Mouse (Mus musculus): ENCODE measurements around the gene Mrpl37.

The Mrpl37 gene

DNA sequence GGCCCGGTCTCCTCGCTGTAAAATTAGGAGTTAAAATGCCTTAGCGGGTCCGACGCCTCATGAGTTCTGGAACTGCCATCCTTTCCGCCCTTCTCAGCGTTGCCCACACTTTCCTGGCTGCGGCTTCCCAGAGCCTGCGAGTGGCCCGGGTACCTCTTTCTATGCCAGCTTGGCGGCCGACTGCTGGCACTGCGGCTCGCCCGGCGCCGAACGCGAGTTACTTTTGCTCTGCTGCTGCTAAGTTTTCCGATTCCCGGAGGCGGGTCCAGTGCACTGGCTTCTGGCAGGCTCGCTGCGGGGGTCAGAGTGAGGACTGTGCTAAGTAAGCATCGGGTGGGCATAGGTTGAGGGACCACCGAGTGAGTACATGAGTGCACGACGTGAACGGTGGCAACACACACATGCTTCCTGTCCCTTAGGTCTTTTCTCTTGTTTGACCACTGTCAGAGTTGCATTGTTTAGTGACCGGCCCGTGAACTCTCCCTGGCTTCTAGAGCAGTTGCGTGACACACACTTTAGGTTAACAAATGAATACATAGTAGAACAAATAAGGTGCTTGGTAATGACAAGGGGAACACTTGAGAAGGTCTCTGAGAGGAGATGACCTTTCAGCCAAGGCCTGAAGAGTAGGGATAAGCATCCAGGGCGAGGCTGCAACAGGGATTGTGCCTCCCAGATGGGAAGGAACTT is 628 bp upstream of the Mrpl37 start:
- no peak for DNase-seq (ENCODE audit: low read depth, low spot score)

DNA sequence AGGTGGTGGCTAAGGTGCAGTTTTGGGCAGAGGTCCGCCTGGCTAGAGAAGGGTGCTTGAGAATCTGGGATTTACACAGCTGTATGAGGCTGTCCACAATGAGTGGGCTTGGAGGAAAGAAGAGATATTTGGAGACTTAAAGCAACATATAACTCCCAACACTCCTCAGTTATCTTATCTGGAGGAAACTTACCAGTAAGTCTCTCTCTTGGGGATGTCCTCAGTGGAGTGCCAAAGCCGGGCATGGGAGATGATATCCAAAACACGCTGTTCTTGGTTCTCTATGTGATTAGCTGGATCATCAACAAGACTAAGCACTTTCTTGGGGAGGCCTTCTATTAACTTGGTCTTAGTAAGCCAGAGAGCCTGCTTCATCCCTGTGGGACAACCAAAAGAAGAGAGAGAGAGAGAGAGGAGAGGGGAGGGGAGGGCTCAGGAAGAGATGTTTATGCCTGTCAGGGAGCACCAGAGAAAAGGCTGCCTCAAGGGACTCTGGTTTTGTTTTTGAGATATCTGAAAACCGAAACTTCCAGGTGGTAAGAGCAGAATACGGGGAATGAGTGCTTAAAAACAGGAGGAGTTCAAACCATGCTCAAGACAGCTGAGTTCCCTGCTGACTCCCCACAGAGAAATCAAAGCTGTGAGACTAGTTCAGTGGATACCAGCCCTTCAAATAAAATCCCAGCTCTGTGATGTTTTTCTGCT is 2.1 kb downstream of the Mrpl37 start:
- no peak for DNase-seq (ENCODE audit: low read depth, low spot score)

DNA sequence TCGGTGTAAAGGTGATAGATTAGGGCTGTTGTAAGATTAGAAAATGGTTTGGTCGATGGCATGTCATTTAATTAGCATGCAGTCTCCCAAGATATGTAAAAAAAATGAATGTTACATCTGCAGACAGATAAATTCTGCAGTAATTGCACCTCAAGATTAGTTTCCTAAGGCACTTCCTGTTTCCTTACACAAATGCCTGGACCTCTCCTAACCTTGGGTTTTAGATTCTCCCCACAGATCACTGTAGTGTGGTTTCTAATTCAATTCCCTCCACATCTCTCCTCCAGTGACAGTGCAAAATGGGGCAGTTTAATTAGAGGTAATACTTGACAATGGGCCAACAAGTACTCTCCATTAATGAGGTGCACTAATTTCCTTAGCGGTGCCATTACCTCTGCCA is 3.5 kb downstream of the Mrpl37 start:
- DNase-seq (ENCODE audit: low read depth, low spot score) = no peak

DNA sequence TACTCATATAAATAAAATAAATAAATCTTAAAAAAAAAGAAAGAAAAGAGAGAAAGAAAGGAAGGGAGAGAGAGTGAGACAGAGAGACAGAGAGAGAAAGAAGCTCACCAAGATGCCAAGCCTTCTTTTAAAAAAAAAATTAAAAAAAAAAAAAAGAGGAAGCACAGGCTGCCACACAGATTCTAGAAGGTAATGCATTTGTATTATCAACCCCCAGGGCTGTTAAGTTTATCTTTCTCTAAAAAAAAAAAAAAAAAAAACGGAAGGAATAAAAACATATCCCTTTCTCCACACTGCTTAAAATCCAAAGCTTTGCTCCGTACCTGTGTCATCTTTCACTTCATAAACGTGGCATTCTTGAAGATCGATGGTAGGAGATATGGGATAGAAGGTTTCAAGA is 5.1 kb downstream of the Mrpl37 start:
- no peak for DNase-seq (ENCODE audit: low read depth, low spot score)

DNA sequence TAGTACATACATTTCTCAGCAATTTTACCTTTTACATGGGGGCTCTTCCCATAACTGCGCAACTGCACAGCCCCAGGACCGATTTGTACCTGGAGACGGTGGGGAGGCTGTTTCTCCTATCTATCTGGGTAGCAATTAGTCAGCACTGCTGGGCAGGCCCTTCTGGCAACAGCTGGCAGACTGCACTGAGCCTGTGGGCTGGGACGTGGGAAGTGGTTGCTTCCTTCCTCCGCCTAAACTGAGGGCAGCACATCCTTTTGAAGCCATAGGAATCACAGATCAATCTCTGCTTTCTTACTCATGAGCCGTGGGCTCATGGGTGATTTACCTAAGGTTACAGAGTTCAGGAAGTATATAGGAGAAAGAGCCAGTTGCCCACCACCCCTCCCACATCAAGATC is 7.9 kb downstream of the Mrpl37 start:
- no peak for DNase-seq (ENCODE audit: low read depth, low spot score)

DNA sequence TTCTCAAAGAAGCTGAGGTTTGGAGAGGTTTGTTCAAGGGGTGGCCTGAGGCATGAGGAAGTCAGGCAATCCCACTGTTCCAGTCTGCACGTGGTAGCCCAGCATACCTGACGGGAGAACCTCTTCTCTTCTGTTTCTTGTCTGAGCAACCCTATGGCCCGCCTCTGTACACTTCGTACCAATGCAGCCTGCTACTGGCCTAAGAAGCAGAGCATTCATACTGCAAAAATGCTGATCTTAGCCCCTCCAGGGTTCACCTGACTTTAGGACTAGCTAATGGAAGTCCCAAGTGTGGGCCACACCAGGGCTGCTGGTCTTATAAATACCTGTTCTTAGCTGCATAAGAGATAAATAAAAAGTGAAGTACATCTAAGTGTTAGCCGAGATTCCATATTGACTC is 8.3 kb downstream of the Mrpl37 start:
- DNase-seq (ENCODE audit: low read depth, low spot score) = no peak

DNA sequence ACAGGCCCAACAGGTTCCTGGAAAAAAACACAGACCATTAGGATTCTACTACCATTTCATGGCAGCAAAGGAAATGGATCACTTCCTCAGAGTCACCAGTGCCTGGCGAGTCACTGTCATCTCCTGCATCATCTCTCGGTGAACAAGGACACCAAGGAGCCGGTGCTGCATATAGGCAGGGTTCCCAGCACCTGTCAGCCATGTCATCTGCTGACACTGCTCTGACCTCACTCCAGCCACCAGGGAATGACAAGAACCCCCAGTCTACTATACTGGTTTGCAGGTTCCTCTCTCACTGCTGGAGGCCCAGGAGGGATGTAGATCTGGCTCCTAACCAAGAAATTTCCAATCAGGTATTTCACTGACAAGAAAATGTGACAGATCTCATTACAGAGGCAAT is 10.6 kb downstream of the Mrpl37 start:
- DNase-seq (ENCODE audit: low read depth, low spot score) = no peak

DNA sequence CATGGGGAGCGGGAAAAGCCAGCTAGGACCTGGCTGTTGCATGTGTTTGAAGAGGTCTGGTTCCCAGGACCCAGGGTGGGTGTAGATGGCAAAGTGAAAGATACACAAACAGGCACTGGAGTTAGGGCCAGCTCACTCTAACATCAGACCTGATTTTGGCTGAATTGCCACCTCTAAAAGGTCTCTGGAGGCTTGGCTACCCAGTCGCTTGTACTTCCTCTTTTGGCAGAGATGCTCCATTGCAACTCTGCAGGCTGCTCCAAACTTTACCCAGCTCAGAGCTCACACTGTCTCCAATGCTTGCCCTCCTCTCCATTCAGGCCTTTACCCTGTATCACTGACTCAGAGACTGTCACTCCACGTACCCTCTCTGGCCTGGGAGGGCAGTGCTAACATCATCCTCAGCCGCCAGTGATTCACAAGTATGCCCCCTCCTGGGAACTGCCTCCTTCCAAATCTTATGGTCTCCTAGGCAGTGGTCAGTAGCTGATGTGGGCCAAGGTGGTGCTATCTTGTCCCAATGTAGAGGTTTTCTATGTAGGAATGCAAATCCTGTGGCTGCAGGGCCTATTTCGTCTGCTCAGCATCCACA is 13.6 kb downstream of the Mrpl37 start:
- no peak for DNase-seq (ENCODE audit: low read depth, low spot score)

DNA sequence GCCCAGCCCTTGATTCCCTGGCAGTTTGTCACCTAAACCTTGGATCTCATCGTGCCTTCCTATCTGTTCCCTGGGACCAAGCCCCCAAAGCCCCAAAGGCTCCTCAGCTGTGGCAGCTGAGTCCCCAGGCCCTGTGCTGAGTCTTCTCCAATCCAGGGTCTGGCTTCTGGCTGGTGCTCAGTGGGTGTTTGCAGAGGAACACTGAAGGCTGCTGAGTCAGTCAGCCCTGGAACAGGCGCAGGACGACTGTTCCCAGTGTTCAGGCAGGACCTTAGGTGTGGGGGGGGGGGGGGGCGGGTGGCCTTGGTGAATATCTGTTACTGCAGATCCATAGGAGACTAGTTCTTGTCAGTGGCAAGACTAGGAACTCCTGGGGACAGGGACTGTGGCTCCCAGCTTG is 14.8 kb downstream of the Mrpl37 start:
- no peak for DNase-seq (ENCODE audit: low read depth, low spot score)

DNA sequence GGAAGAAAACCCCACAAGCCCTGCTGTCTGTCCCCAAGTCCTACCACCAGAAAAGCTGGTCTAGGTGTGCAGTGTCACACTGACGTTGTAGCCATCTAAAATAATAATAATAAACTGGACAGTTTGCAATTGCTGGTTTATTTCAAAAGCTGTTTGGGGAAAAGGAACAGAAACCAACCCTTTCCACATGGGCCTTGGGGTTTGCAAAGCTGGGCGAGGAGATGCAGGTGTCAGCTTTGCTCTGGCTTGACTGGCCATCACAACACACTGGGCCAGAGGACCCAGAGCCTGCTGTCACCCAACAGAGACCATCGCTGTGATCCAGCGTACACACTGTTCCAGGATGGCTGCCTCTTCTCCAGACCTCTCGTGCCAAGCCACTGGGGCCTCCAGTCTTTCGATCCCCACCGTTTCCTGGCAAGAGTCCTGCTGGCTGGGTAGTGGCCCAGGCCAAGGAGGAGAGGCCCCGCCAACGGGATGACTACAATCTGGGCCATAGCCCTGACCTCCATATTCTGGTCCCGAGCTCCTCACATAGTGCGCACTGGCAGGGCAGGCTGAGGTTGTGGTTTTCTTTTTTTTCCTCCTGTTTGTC is 18.0 kb downstream of the Mrpl37 start:
- DNase-seq (ENCODE audit: low read depth, low spot score) = no peak

DNA sequence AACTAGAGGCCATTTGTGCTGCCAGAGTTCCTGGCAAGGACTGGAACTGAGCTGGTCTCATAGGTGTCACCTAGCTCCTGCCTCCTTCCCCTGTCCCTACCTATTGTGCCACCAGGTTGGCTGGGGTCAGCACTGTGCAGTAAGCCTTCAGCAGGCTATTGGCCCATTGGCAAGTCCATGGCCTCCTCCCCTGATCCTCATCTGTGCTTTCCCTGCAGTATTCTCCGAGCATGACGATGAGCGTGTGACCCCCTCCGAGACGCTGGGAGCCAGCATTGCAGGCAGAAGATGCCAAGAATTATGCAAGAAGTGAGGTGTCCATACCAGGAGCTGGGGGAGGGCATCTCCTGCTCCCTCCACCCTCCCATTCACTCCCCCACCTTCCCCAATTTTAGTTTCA is 18.9 kb downstream of the Mrpl37 start:
- no peak for DNase-seq (ENCODE audit: low read depth, low spot score)

DNA sequence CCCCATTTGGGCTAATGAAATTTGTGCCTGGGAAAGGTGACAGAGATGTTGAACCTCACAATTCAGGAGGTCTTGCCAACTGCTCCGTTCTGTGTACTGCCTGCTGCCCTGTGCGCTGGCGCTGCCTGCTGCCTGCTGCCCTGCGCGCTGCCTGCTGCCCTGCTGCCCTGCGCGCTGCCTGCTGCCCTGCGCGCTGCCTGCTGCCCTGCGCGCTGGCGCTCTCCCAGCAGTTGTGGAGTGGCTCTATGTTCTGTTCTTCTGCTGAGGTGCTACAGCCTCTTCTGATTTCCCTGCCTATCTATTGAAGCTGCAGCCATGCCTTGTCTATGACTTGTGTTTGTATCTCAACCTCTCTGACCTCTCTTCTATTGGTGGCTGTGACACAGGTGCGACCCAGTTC is 21.5 kb downstream of the Mrpl37 start:
- DNase-seq (ENCODE audit: low read depth, low spot score) = no peak

DNA sequence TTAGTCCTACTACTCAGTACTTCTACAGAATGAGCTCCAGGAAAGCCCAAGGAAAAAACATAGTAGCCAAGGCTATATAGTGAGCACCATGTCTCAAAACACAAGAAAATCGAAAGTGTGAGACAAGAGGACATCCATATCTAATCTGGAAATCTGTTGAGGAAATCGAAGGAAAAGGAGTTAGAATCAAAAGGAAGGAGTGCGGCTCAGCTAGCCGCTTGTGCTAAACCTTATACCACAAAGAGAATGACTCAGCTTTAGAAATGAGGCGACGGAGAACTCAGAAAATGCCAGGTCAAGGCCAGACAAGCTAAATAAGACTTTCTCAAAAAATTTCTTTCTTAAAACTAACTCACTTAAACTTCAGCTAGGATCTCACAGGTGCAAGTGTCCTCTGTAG is 24.4 kb downstream of the Mrpl37 start:
- DNase-seq (ENCODE audit: low read depth, low spot score) = no peak

DNA sequence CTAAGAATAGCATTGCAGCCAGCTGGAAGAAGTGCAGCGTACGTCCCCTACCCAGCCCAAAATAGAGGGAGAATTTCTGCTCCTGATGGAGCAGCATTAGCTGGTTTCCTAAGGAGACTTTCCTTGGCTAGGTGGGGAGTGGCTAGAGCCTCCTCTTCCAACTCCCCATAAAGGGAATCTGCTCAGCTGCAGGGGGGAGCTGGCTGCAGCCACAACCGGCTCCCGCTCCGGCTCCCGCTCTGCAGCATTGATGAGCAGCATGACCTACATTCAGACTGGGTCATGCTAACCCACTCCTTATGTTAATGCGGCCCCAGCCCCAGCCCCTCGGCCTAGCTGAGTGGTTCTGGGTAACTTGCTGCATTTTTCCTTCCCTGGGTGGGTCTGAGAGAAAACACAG is 27.4 kb downstream of the Mrpl37 start:
- no peak for DNase-seq (ENCODE audit: low read depth, low spot score)

DNA sequence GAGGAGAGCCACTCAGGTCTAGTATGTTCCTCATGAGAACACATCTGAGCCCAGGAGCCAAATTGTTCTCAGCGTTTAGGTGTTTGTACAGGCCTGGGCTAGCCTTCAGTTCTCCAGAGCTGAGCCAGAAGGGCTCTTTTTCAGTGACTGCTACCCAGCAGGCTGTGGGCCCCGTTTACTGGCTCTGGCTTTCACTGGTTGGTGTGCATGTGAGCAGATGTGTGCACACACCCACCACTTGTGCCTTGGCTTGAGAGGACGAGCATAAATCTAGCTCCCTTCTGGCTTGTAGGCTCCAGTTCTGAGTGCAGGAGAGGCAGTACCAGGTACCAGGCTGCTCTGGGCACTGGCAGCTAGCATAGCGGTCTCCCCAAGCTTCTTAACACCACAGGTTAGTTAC is 28.4 kb downstream of the Mrpl37 start:
- no peak for DNase-seq (ENCODE audit: low read depth, low spot score)

DNA sequence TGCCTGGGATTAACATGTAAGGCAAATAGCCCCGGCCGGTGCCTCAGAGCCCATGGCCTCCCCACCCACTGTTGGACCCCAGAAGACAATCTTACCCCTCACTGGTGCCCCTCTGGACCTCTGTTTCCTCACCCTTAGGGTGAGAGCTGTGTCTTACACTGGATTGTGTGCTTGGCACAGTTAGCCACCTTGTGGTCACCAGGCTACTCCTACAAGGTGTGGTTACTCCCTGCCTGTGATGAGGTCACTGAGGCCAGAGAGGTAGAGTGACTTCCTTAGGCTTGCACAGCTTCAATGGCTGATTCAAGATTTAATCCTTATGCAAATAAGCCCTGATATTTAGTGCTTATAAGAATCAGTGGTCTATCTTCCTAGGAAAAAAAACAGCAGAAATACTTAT is 29.7 kb downstream of the Mrpl37 start:
- DNase-seq (ENCODE audit: low read depth, low spot score) = no peak

DNA sequence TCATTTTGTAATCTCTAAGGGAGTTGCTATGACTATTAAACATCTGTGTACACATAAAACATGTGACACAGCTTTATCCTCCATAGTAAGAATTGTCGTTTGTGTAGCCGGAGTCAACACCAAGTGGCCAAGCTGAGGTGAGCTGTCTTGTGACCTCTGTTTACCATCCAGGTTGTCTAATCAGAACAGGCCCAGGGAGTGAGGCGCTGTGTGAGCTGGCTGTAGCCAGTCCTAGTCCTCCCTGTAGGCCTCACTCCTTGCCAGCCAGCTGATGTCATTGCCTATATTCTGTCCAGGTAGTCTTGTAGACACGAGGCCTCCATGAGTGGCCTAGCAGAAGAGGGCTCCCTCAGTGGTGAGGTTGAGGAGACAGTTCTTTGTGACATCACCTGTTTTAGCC is 31.0 kb downstream of the Mrpl37 start:
- DNase-seq (ENCODE audit: low read depth, low spot score) = no peak

DNA sequence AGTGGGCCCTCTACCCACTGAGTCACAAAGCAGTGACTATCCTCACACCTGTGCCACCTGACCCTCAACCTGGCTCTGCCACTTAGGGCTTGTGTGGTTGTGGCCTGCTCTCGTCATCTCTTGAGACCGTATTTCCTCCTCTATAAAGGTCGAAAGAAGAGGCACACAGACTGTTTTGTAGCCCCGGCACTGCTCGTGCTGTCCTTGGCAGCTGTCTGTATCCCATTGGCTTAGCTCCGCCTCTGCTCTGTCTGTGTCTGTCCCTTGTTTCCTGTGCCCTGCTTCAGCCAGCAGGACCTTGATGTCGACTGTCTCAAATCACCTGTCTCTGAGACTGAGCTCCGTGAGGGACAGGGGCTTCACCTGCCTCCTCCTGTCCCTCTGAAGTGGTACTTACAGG is 40.2 kb downstream of the Mrpl37 start:
- DNase-seq (ENCODE audit: low read depth, low spot score) = no peak

DNA sequence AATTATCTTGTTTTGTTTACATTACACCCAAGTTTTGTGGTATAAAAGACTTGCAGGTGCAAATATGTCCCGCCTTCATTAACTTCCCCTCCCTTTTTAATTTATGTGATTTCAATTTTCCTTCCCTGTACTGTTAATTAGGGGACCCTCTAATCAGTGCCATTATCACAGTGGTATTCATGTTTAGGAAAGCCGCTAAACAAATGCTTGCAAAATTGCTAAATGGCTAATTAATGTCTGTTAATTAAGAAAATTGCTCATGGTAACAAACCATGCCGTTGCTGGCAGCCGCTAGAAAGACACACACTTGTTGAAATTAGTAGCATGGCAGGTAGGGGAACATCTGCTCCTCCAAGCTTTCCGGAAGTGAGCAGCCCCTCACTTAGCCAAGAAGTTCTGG is 41.3 kb downstream of the Mrpl37 start:
- no peak for DNase-seq (ENCODE audit: low read depth, low spot score)

DNA sequence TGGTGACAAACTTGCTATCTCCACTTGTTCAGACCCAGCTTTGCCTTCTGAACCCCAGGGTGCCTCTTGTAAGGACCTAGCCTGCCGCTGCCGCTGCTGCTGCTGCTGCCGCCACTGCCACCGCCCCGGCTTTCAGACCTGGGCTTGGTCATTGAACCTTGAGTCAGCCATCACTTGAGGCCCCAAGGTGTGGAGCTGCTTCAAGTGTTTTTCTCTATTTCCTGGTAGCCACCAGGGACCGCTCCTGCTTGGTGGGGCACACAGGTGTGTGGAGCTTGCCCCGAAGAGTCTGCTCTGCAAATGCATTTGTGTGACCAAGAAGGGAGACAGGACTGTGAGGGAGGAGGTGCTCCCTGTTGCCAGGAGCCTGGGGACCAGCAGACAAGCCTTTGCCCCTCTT is 41.8 kb downstream of the Mrpl37 start:
- no peak for DNase-seq (ENCODE audit: low read depth, low spot score)

DNA sequence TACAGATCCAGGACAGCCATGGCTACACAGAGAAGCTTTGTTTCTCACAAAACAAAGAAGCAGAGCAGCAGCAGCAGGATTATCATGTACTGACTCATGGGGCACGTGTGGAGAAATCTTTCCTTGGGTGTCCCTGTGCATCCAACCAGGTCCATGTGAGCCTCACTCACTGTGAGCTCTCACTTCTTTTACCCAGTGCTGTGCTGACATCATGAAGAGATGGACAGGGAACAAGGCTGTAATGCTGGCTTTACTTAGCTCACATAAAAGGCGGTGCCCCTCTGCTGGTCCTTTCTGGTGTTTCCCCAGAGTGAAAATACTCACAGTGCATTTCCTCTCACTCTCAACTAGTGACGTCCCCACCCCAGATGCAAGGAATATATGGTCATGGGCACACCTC is 45.2 kb downstream of the Mrpl37 start:
- no peak for DNase-seq (ENCODE audit: low read depth, low spot score)

DNA sequence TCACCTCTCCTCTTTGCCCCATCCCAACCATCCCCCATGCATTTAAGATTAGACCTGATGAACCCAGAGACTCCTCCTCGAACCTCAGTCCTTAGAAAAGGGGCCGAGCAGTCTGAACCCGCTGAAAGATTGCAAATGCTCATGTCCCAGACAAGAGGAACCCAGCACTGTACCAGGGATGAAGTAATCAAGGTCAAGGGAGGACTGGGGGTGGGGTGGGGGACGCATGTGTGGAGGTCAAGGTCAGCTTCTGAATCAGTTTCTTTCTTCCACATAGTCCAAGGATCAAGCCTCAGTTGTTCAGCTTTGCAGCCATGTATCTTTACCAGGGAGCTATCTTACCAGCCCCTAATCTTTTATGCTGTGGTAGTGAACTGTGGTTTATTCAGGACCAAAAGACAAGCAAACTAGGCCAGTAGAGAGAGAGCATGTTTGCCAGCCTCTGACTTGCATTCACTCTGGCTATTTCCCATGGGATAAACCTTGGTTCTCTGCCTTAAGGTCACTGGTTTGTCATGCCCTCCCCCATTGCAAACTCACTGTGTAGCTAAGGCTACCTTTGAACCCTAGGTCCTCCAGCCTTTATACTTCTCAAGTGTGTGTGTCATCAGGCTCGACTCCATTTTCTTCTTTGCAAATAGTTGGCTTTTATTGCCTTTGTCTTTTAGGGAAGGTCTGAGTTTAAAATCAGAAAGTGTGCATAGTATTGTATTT is 46.2 kb downstream of the Mrpl37 start:
- DNase-seq (ENCODE audit: low read depth, low spot score) = no peak
